Mouse (Mus musculus): Measurements from ENCODE around the gene Uaca.

Gene Uaca

GRCm38 (mm10) chr9:60837449-60838141 is 43.3 kb downstream of the Uaca start:
- DNase-seq (ENCODE audit: low spot score), result no peak

DNA sequence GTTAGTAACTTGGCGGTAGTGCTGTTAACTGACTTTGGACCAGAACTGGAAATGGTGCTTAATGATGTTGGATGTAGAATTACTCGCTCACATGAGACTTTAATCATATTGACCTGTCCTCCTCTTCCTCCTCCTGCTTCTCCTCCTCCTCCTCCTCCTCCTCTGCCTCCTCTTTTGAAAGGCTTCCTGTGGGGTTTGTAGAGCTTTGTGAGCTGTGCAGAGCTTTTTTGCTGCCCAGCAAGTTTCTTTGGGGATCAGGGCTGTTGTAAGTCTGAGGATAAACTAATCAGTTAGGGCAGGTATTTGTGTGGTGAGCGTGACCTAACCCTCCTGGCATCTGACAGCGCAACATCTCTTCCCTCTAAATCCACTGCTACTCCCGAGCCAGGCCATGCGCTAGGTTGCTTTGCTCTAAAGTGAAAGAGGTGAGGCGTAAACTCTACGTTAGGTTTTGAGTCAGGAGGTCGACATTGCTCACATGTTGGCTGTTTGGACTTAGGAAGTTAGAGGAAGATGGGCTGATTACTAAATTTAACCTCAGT is 44.1 kb downstream of the Uaca start:
- no peak for DNase-seq (ENCODE audit: low spot score)

DNA sequence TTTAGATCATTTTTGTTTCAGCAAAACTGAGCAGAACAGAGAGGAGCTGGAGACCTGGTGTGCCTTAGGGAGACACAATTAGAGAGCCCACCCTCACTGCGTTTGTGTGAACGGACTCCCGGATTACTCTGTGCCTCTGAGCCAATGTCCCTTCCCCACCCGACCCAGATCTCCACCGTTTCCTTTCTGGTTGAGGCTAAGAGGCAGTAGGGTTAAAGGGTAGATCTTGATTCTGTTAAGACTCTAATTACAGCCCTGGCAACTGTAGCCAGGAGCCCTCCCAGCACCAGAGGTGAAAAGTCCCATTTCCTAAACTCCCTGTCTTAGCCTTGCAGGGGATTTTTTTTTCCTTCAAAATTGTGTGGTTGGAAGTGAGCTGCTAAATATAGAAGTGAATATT is 47.1 kb downstream of the Uaca start:
- DNase-seq (ENCODE audit: low spot score), result no peak

DNA sequence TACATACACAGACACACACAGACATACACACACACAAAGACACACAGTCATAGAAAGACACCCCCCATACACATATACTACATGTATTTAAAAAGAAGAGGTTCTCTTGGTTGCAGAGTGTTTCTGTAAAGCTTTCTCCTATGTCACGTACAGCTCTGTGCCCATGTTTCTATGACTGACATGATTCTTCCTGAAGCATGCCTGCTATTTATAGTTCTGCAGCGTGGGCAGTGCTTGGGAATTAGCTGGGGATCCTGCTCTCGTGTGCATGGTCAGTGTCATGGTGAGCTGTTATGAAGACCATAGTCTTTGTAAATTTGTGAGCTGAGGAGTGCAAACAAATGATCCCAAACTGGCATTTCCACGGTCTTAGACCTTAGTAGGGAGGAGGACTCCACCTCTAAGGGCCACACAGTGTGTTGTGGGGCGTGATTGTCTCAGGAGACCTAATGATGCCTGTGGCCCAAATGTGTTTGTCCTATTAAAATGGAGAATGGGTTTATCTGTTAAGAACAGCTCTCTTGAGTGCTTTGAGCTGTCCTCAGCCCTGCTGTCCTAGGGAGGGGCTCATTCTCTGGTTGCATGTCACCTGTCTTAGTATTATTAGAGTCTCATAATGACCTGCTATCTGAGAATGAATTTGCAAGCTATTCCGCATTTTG is 49.2 kb downstream of the Uaca start:
- DNase-seq (ENCODE audit: low spot score), result no peak

GRCm38 (mm10) chr9:60848730-60849129 is 54.4 kb downstream of the Uaca start:
- DNase-seq (ENCODE audit: low spot score), result no peak

- DNase-seq (ENCODE audit: low spot score), result no peak
Measured at GRCm38 (mm10) chr9:60849986-60850385, 55.6 kb downstream of the Uaca start.

DNA sequence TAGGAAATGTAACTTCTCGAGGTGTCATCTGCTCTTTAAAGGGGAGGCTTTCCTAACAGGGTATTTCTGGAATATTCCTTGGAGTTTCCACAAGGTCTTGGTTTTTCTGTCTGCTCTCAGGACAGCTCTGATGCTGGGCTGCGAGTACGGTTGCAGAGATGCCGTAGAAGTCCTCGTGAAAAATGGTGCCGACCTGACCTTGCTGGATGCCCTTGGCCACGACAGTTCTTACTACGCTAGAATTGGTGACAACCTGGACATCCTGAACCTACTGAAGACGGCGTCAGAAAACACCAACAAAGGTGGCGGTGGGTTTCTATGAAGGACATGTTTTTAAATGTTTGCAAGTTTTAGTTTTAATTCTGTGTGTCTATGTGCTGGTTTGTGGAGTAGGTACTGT is 59.9 kb downstream of the Uaca start:
- DNase-seq (ENCODE audit: low spot score), result no peak

DNA sequence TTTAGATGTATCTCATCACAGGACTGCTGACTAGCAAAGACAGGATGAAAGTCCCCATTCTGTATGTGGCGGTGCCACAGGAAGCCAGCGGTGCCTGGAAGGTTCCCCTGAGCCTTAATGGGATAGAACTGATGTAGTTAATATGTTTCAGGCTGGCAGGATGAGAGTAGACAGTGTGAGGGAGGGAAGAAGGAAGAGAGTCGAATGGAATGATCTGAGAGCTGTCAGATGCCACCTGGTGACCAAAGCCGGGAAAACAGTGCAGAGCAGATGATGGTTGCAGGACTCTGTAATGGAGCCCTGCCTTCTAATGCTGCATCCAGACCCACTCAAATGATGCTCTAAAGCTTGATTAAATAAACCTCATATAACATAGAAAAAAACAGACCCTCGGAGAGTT is 63.5 kb downstream of the Uaca start:
- peak; percentile 52 for DNase-seq (ENCODE audit: low spot score)

GRCm38 (mm10) chr9:60858306-60858960 is 64.1 kb downstream of the Uaca start:
- peak; percentile 75 for DNase-seq (ENCODE audit: low spot score)

DNA sequence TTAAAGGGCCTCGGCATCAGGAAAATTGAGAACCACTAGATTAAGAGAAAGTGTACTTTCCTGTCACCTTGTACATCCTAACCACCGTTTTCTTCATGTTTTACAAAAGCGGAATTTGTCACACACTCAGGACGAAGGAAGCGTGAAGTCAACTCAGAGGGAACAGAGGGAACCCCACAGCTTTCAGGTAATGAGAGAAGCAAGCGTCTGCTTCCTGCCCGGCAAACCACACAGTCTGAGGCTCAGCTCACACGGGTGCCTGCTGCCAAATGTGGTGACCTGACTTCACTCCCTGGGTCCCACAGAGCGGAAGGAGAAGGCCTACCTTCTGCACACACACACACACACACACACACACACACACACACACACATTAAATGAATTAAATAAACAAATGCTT is 64.7 kb downstream of the Uaca start:
- no peak for DNase-seq (ENCODE audit: low spot score)

GRCm38 (mm10) chr9:60861030-60861429 is 66.7 kb downstream of the Uaca start:
- no peak for DNase-seq (ENCODE audit: low spot score)

DNA sequence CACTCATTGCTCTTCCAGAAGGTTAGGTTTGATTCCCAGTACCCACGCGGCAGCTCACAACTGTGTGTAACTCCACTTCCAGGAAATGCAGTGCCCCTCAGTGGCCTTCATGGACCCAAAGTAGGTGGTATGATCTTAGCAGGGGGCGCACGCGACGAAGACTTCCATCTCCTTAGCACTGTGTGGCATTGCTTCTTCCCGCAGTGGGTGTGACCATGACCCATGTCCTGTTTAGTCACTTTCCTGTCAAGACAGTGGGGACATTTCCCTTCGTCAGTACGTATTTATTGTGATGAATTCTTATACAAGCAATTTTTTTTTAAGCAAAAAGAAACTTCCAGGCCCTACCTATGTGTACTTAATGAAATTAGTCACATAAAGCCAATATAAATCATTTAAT is 70.3 kb downstream of the Uaca start:
- no peak for DNase-seq (ENCODE audit: low spot score)

DNA sequence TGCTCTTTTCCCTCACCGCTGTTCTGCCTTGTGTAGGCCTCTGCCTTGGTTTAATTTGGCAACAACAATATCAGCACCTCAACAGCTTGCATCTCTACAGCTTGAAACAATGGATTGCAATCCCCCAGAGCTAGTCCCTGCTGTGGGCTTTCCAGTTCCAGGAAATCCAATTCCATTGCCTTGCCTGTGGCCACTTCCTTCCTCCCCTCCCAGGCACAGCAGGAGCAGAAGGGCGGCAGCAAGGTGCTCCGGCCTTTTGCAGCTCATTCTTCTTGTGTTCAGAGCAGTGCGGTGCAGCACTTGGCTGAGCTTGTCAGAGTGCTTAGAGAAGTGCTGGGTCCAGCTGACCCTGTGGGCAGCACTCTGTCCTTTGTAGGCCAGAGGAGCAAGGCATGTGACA is 71.5 kb downstream of the Uaca start:
- DNase-seq (ENCODE audit: low spot score), result no peak

GRCm38 (mm10) chr9:60870451-60870850 is 76.1 kb downstream of the Uaca start:
- DNase-seq (ENCODE audit: low spot score), result no peak

DNA sequence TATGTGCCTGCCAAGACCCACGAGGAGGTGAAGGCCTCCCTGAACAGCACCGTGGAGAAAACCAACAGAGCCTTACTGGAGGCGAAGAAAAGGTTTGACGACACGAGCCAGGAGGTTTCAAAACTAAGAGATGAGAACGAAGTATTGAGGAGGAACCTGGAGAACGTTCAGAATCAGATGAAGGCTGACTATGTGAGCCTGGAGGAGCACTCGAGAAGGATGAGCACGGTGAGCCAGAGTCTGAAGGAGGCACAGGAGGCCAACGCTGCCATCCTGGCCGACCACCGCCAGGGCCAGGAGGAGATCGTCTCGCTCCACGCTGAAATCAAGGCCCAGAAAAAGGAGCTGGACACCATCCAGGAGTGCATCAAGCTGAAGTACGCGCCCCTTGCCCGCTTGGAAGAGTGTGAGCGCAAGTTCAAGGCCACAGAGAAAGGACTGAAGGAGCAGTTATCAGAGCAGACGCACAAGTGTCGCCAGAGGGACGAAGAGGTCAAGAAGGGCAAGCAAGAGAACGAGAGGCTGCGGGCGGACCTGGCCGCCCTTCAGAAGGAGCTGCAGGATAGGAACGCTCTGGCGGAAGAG is 76.7 kb downstream of the Uaca start:
- DNase-seq (ENCODE audit: low spot score), result no peak

DNA sequence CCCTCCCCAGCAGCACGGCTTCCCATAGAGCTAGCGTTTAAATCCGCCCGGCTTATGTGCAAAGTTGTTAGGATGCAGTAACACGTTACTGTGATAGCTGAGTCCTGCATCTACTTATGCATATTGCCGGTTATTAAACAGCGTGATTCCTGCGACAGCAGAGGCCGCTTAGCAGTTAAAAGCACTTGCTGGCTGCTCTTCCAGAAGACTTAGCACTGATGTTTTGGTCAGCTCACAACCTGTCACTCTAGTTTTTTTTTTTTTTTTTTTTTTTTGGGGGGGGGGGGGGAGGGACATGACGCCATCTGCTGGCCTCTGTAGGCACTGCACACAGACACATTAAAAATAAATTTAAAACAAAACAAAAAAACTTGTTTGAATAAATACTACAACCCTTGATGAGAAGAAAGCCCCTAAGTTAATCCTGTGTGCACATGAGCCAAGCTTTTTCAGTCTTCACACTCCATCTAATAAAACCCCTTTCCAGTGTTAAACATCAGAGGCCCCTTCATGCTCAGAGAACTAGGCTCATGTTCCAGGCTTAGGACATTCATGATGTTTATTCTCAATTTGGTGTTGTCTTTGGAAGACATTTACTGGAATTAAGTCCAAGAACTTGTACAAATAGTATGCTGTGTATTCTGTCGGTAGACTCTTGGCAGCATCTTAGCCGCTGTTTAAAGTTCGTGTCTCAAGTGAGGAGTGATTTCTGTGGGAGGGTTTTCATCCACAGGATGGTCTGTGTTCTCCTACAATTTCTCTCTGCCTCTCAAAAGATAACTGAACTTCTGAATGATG is 79.1 kb downstream of the Uaca start:
- no peak for DNase-seq (ENCODE audit: low spot score)

DNA sequence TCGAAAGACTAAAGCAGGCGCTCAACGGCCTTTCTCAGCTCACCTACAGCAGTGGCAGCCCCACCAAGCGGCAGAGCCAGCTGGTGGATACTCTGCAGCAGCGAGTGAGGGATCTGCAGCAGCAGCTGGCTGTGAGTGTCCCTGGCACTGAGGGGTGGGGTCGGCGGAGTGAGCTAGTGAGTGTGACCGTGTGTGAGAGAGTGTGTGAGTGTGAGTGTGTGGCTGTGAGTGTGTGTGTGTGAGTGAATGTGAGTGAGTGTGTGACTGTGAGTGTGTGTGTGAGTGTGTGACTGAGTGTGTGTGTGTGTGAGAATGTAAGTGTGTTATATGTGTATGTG is 79.7 kb downstream of the Uaca start:
- DNase-seq (ENCODE audit: low spot score), result no peak

DNA sequence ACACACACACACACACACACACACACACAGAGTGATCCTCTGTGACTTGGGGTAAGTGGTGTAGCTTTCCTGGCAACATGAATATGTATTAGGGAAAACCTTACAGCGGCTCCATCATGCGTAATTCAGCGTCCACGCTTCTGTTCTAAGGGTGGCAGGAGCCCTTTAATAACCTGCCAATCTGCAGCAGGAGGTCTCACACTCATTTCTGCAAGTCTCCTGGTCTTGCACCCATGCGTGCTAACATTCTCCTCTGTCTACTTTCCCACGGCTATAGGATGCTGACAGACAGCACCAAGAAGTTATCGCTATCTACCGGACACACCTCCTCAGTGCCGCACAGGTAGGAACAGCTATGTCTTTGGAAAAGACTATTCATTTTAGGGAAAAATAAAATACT is 81.7 kb downstream of the Uaca start:
- DNase-seq (ENCODE audit: low spot score), result no peak

- no peak for DNase-seq (ENCODE audit: low spot score)
Measured at GRCm38 (mm10) chr9:60876531-60876930, 82.2 kb downstream of the Uaca start.

- no peak for DNase-seq (ENCODE audit: low spot score)
Measured at GRCm38 (mm10) chr9:60878051-60878557, 83.8 kb downstream of the Uaca start.

GRCm38 (mm10) chr9:60878630-60879029 is 84.3 kb downstream of the Uaca start:
- DNase-seq (ENCODE audit: low spot score), result no peak

DNA sequence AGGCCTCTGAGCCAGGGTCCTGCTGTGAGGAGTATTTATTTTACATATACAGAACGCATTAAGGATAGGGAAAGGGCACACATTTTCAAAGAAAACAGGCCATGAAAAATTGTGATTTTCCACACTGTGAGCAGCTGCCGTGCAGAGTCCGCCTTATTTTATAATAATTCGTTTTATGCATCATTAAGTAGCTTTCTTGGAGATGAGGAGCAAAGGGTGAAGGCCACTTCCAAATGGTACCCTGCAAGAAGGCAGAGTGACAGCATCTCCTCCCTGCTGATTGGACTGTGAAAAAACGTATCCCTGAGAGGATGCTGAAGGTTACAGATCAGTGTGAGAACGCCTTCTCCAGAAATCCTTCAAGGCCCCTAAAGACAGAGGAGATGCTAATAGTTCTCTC is 90.8 kb downstream of the Uaca start:
- DNase-seq (ENCODE audit: low spot score), result no peak
